Mouse (Mus musculus): Measurements from ENCODE around the gene Defb3. TPM values are rescaled to one million over a fixed set of nuclear protein-coding genes. Genes with fewer than 3 reads are reported as not detected.
"Not testable (repeated sequence)": the region's sequence is repeated elsewhere in the genome, so short reads cannot be mapped to it uniquely, and the experiment has no call there.

Defb3 gene
- total RNA-seq (2021) = not detected
- long read RNA-seq, experiment 1 = 0 reads
- long read RNA-seq, experiment 2 = 0 reads

DNA sequence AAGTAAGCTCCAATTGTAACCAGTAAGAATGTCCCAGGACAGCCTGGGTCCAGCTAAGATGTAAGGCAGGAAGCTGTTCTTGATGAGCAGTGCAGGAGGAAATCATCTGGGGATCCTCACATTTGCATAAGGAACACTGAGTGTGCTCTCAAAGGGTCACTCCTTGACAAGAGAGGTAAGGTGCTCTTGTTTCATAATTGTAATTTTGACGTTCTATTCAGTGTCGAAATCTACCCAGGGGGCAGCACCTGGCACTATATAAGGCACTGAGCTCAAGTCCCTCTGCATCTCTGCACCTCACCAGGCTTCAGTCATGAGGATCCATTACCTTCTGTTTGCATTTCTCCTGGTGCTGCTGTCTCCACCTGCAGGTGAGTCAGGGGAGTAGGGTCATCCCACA lies at the start of gene Defb3:
Defb3 (plus strand) TSS at position 301 of the 400 bp plus-strand sequence.
- DNase-seq; intact Hi-C loops (cut with DNase I; ENCODE audit: low total_unique reads): not testable (repeated sequence)

GRCm38 (mm10) chr8:19247280-19247679 lies 45.9 kb upstream of the Defb3 start, which contains the start of gene Defb5:
Gene Defb5, plus strand, starts transcription at chr8:19247580.
- DNase-seq = no peak
- intact Hi-C loops (cut with DNase I; ENCODE audit: low total_unique reads) = no loop called here

DNA sequence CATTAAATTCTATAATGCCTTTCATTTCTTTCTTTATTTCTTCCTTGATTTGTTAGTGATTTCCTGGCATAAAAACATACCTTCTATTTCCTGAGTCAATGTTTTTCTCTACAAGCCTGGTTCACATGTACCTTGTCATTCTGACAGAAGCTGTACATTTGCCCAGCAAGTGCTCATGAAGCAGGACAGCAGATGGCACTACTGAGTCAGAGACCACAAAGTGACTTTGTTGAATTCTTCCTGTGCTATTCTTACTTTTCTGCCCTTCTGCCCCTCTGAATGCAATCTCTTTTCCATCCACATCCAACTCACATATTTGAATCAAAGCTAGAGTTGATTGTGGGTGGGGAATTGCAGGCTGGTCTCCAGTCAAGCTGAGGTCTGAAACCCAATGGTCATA lies 35.0 kb upstream of the Defb3 start:
- no peak for DNase-seq
- intact Hi-C loops (cut with DNase I; ENCODE audit: low total_unique reads) = no loop called here

DNA sequence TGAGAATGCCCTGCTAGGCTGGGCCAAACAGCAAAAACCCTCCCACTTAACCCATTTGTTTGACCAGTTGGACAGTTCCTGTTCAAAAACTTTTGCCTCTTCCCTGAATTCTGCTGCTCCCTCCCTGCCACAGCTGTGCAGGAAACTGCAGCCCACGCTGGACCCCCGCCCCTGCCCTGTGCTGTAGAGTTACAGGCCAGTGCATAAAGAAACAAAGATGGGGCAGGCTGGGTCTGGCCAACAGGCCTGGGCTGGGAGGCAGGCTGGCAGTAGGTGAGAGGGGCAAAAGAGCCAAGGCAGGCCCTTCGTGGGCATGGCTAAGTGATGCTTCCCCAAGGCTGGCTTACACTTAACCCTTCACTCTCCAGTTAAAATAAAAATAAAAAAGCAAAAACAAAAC lies 33.5 kb upstream of the Defb3 start:
- intact Hi-C loops (cut with DNase I; ENCODE audit: low total_unique reads) = no loop called here
- no peak for DNase-seq

DNA sequence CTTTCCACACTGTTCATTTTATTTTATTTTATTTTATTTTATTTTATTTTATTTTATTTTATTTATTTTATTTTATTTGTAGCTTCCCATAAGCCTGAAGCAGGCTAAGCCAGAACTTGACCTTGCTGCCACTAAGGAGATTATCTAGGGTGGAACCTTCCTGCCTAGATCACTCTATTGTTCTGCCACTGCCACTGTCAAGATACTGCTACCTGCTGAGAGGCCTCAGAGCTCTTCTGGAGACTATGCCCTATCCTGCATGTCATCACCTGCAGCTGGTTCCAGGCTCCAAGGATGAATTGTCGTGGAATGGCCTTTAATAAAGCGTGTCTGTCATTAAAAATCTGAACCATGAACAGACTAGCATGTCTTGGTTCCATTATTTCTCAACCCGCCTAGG lies 5.2 kb downstream of the Defb3 start:
- DNase-seq; intact Hi-C loops (cut with DNase I; ENCODE audit: low total_unique reads): not testable (repeated sequence)

- intact Hi-C loops (cut with DNase I; ENCODE audit: low total_unique reads) = no loop called here
- DNase-seq = no peak
Measured at GRCm38 (mm10) chr8:19331836-19332235, 38.7 kb downstream of the Defb3 start.

Other genes starting within 250 kb of the Defb3 start
- gene Defb39, start 228.6 kb upstream of the Defb3 start, total RNA-seq (2021) = not detected
- gene Defb12, start 178.5 kb upstream of the Defb3 start, total RNA-seq (2021) = not detected
- not detected for gene Defb34, start 169.6 kb upstream of the Defb3 start, total RNA-seq (2021)
- not detected for gene Gm45826, start 152.6 kb upstream of the Defb3 start, total RNA-seq (2021)
- gene Defb14, start 99.0 kb upstream of the Defb3 start, total RNA-seq (2021) = not detected
- not detected for gene Defb4, start 94.7 kb upstream of the Defb3 start, total RNA-seq (2021)
- not detected for gene Defb6, start 67.9 kb upstream of the Defb3 start, total RNA-seq (2021)
- gene Defb46, start 53.4 kb upstream of the Defb3 start, total RNA-seq (2021) = not detected
- gene Defb5, start 45.8 kb upstream of the Defb3 start, total RNA-seq (2021) = not detected
- gene Defb8, start 154.2 kb downstream of the Defb3 start, total RNA-seq (2021) = not detected
- gene Defb7, start 201.7 kb downstream of the Defb3 start, total RNA-seq (2021) = not detected

Measured in gastrocnemius, postnatal 14 days (tissue).